Mouse (Mus musculus) C2C12 (cell line): Measurements from ENCODE around the gene Gm4756. TPM values are rescaled to one million over a fixed set of nuclear protein-coding genes. Genes with fewer than 3 reads are reported as not detected.

Experiments
- H3K27me3 ChIP-seq: one replicate; pipeline ENCODE4 v1.6.1; 2011; ENCODE audit not compliant: control insufficient read depth, insufficient read depth, insufficient read length
- H3K36me3 ChIP-seq: one replicate; pipeline ENCODE4 v1.6.1; 2011; ENCODE audit not compliant: control insufficient read depth, insufficient read depth
- H3K4me3 ChIP-seq: one replicate; pipeline ENCODE4 v1.5.1; 2011; ENCODE audit warnings: mild to moderate bottlenecking, control low read depth; ENCODE audit not compliant: poor library complexity, insufficient read depth, severe bottlenecking
- H3K79me2 ChIP-seq: one replicate; pipeline ENCODE4 v1.6.1; 2011; ENCODE audit not compliant: control insufficient read depth, insufficient read depth
- H3K79me3 ChIP-seq: one replicate; pipeline ENCODE4 v1.6.1; 2011; ENCODE audit warnings: low read depth, control low read depth
- H3ac ChIP-seq: one replicate; pipeline ENCODE3; 2011; ENCODE audit warnings: low read depth; ENCODE audit not compliant: control insufficient read depth, insufficient read length
- CEBPB ChIP-seq: IDR thresholded peaks from one replicate; pipeline ENCODE4 v1.6.1; 2011; ENCODE audit warnings: low read depth, mild to moderate bottlenecking, control low read depth, moderate library complexity
- CTCF ChIP-seq: IDR thresholded peaks from one replicate; pipeline ENCODE4 v1.5.1; 2011; ENCODE audit not compliant: control insufficient read depth, insufficient read depth, insufficient read length
- FOSL1 ChIP-seq: IDR thresholded peaks from one replicate; pipeline ENCODE4 v1.8.0; 2011; ENCODE audit warnings: mild to moderate bottlenecking, low read length; ENCODE audit not compliant: poor library complexity, insufficient read depth, severe bottlenecking
- MAX ChIP-seq: IDR thresholded peaks from one replicate; pipeline ENCODE4 v1.6.1; 2011; ENCODE audit warnings: mild to moderate bottlenecking, control low read depth
- MYOD1 ChIP-seq: IDR thresholded peaks from one replicate; pipeline ENCODE4 v1.6.1; 2011; ENCODE audit warnings: low read depth; ENCODE audit not compliant: control insufficient read depth, insufficient read length
- MYOG ChIP-seq: IDR thresholded peaks from one replicate; pipeline ENCODE4 v1.6.1; 2011; ENCODE audit not compliant: control insufficient read depth, insufficient read length; ENCODE audit errors: extremely low read depth
- USF1 ChIP-seq: IDR thresholded peaks from one replicate; pipeline ENCODE4 v1.6.1; 2011; ENCODE audit warnings: low read depth, mild to moderate bottlenecking, control low read depth, moderate library complexity
- polyA plus RNA-seq: library from polyadenylated mRNA; unstranded; fragments of >200 nt; fragmentation: generic; extraction: Trizol; gene quantifications from one replicate; pipeline ENCODE4 v1.2.1, GENCODE M21; 2012; ENCODE audit warnings: missing spikeins

Gm4756 gene
- polyA plus RNA-seq, 1 experiment = not detected

- Histone ChIP-seq H3K79me2 (peaks cover 37% of the 10 kb centered on the region), H3ac (peak within 1 kb of the TSS; percentile 84), H3K36me3 (peaks cover 7% of the 10 kb centered on the region), H3K27me3 (no peaks in the 10 kb centered on the region), H3K79me3 (peaks cover 15% of the 10 kb centered on the region), H3K4me3 (peak within 1 kb of the TSS; percentile 50)
- TF ChIP-seq FOSL1 = peak; percentile 24
- peak; percentile 5 for TF ChIP-seq CEBPB
- TF ChIP-seq CTCF = no peak
- TF ChIP-seq MAX = no peak
- no peak for TF ChIP-seq MYOG
- no peak for TF ChIP-seq USF1
- no peak for TF ChIP-seq MYOD1
These were observed 113.4 kb downstream of the Gm4756 start, which contains the start of gene Pcnx4 for GRCm38 (mm10) chr12:72536021-72536597. Gene Pcnx4 (plus strand): TSS chr12:72536383.

GRCm38 (mm10) chr12:72535599-72535998 is 113.9 kb downstream of the Gm4756 start:
- H3K36me3 ChIP-seq = peaks cover 6% of the 10 kb centered on the region
- peaks cover 37% of the 10 kb centered on the region for H3K79me2 ChIP-seq
- no peak overlapping the region for H3ac ChIP-seq
- no peak for TF ChIP-seq CTCF
- TF ChIP-seq USF1 = no peak
- no peak for TF ChIP-seq MAX
- H3K27me3 ChIP-seq = no peaks in the 10 kb centered on the region
- peaks cover 15% of the 10 kb centered on the region for H3K79me3 ChIP-seq
- no peak overlapping the region for H3K4me3 ChIP-seq

GRCm38 (mm10) chr12:72533986-72534385 is 115.5 kb downstream of the Gm4756 start:
- Histone ChIP-seq H3K79me3 (peaks cover 11% of the 10 kb centered on the region), H3ac (no peak overlapping the region), H3K27me3 (no peaks in the 10 kb centered on the region), H3K79me2 (peaks cover 27% of the 10 kb centered on the region), H3K4me3 (no peak overlapping the region), H3K36me3 (no peaks in the 10 kb centered on the region)
- no peak for TF ChIP-seq FOSL1
- no peak for TF ChIP-seq CTCF
- TF ChIP-seq USF1 = no peak
- TF ChIP-seq MAX = no peak
- TF ChIP-seq CEBPB = no peak
- no peak for TF ChIP-seq MYOD1
- no peak for TF ChIP-seq MYOG

- no peak overlapping the region for H3K4me3 ChIP-seq
- no peaks in the 10 kb centered on the region for H3K36me3 ChIP-seq
- H3K27me3 ChIP-seq = no peaks in the 10 kb centered on the region
- H3K79me3 ChIP-seq = peaks cover 3% of the 10 kb centered on the region
- peaks cover 10% of the 10 kb centered on the region for H3K79me2 ChIP-seq
- TF ChIP-seq USF1 (no peak), MAX (no peak), CEBPB (no peak), FOSL1 (no peak), MYOD1 (no peak), MYOG (no peak), CTCF (no peak)
- no peak overlapping the region for H3ac ChIP-seq
These were observed 117.2 kb downstream of the Gm4756 start for GRCm38 (mm10) chr12:72532303-72532702.

Other genes starting within 250 kb of the Gm4756 start
- not detected for gene Rtn1, start 240.6 kb downstream of the Gm4756 start, polyA plus RNA-seq
- not detected for gene Lrrc9, start 207.8 kb downstream of the Gm4756 start, polyA plus RNA-seq
- gene Pcnx4, start 113.3 kb downstream of the Gm4756 start, polyA plus RNA-seq = 4.9 TPM
- gene Dhrs7, start 15.2 kb upstream of the Gm4756 start, polyA plus RNA-seq = 22.4 TPM
- gene Ppm1a, start 107.8 kb upstream of the Gm4756 start, polyA plus RNA-seq = 80.6 TPM